ENCODE assay signal across 12 mouse cellular contexts in the genomic region with DNA sequence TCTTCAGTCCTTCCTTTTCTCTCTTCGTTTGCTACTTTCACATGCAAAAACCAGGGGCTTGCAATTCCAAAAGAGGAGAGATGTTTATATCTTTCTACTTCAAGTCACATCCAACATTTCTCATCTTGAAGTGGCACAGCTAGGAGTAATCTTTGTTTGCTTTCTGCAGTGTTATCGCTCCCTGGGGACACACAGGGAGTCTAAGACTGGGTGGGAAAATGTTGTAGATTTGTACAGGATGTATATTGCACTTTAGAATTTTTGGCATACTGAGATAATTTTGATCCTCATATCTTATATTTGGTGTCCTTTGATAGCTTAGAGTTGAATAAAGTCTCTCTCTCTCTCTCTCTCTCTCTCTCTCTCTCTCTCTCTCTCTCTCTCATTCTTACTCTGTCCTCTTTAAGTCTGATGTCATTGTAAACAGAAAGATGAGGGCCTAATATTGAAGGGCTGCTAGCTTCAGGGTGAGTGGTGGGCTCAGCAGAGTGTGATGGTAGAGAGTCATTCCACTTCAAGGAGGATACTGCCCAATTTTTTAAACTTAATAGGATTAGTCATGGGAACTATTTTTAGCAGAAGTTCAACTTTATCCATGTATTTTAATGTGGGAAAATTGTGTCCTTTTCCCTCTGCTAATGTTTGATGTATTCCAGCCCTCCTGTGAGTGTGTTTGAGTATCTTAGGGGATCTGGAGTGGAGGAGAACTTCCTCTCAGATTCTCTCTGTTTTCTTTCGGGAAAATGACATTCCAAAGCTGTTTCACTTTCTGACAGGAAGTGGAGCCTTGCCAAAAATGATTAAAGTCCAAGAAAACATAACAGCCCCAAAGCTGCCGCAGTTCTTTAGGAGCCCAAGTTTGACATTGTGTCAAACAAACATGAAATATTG.
DNase-seq lines count a peak whose midpoint lies in the region; ATAC-seq and TF ChIP-seq lines count a peak whose summit lies in the region.
"Had no signal": no experiment of that assay in that cellular context is flagged by ENCODE, and none has a peak within 500 bp of the region (broad histone marks: within the 10 kb centered on the region; RNA-seq: fewer than 3 reads in every experiment).

No protein-coding gene starts in this region.

- H3K9ac ChIP-seq in heart, adult 2 months (ENCODE audit: low read depth, low read length) = no peak overlapping the region
- H3K9ac ChIP-seq: forebrain, embryonic 15.5 days; neural tube, embryonic 12.5 days had no signal

- H3K27ac ChIP-seq in heart, adult 2 months = peak overlapping the region; percentile 67
- H3K27ac ChIP-seq: forebrain, embryonic 15.5 days; left cerebral cortex, adult 2 months; neural tube, embryonic 12.5 days had no signal

- 48% methylated on average over 4 of the region's 4 CpGs for WGBS in heart, adult 2 months

- TF ChIP-seq EP300 in heart, adult 2 months (IDR thresholded peaks at IDR 0.05; ENCODE audit: insufficient read depth, low read depth, low read length) = no peak

- TF ChIP-seq CTCF in heart, adult 2 months (IDR thresholded peaks at IDR 0.05) = no peak

- H3K27me3 ChIP-seq in heart, adult 2 months (ENCODE audit: control insufficient read depth, insufficient read depth, low read length) = no peaks in the 10 kb centered on the region
- H3K27me3 ChIP-seq: forebrain, embryonic 15.5 days; neural tube, embryonic 12.5 days had no signal

- intact Hi-C loops in gastrocnemius, postnatal 36 days (cut with DNase I) = no loop called here
- intact Hi-C loops in heart, adult 2 months (cut with DNase I) = loop anchor here (5.0 to 10.0 kb wide), 4 partner anchors 58 to 930 kb away; no protein-coding TSS in a partner anchor

- no peaks in the 10 kb centered on the region for H3K79me2 ChIP-seq in heart, adult 2 months (replicated peaks; ENCODE audit: control insufficient read depth, insufficient read depth, low read length)

- peak; percentile 36 for DNase-seq in gastrocnemius, adult 18-20 months (ENCODE audit: low spot score)
- no peak for DNase-seq in gastrocnemius, postnatal 36 days
- peak; percentile 7 for DNase-seq in 3134 (ENCODE audit: extremely low read depth, insufficient read length, low spot score)
- DNase-seq in heart, adult 2 months = peak in 1 of 2 experiments; percentile 5
- peak; percentile 72 for DNase-seq in kidney, postnatal 14 days
- DNase-seq in cerebellum, postnatal 36 days = no peak
- DNase-seq in left cerebral cortex, adult 18-20 months (ENCODE audit: low spot score in 2 of 2) = no peak
- DNase-seq: thymus, adult 2 months had no signal

- no peaks in the 10 kb centered on the region for H3K36me3 ChIP-seq in heart, adult 2 months (ENCODE audit: control insufficient read depth, insufficient read depth, low read length)
- H3K36me3 ChIP-seq: forebrain, embryonic 15.5 days; neural tube, embryonic 12.5 days had no signal

- ATAC-seq in megakaryocyte progenitor cell, adult 5-6 weeks (replicated peaks; ENCODE audit: poor library complexity) = no peak
- ATAC-seq: forebrain, embryonic 15.5 days had no signal

- TF ChIP-seq POLR2A in heart, adult 2 months (IDR thresholded peaks at IDR 0.05; ENCODE audit: insufficient read depth, low read depth, low read length) = no peak

- no peak overlapping the region; the same call in 1 of the 2 replicates for H3K4me3 ChIP-seq in heart, adult 2 months
- H3K4me3 ChIP-seq: forebrain, embryonic 15.5 days; left cerebral cortex, adult 2 months; neural tube, embryonic 12.5 days had no signal

- no peaks in the 10 kb centered on the region; the same call in none of the 2 replicates for H3K4me1 ChIP-seq in heart, adult 2 months (ENCODE audit: control insufficient read depth, insufficient read depth, low read length)
- H3K4me1 ChIP-seq: forebrain, embryonic 15.5 days; neural tube, embryonic 12.5 days had no signal

Comparison
In these comparisons a context has a peak if more than half of its experiments do, and no peak if none do; other contexts are left out.
1. DNase-seq: peak in gastrocnemius, adult 18-20 months (single experiment), 3134 (single experiment) and kidney, postnatal 14 days (single experiment); none in gastrocnemius, postnatal 36 days (0 of 2), cerebellum, postnatal 36 days (0 of 2) and left cerebral cortex, adult 18-20 months (0 of 2).